Mouse (Mus musculus) kidney, postnatal 0 days (tissue): ENCODE results near the gene Tnip2. TPM values are rescaled to one million over a fixed set of nuclear protein-coding genes. Genes with fewer than 3 reads are reported as not detected.

Source experiments
- ATAC-seq: fragments of 200-750 bp; cut with Nextera tagmentation; replicated peaks from 2 replicates; pipeline ENCODE4 v1.8.0; 2017; ENCODE audit warnings: low read depth, moderate number of reproducible peaks, moderate TSS enrichment, moderate library complexity; ENCODE audit not compliant: low FRiP score
- DNase-seq: peaks from one replicate; pipeline ENCODE4 v3.0.0-alpha.2; 2016; ENCODE audit warnings: low spot score
- H3K27ac ChIP-seq: fragments of 300-500 bp; sonication (generic); 2 replicates; pipeline ENCODE4 v1.5.1; 2014; ENCODE audit warnings: mild to moderate bottlenecking
- H3K27me3 ChIP-seq: fragments of 300-500 bp; sonication (generic); 2 replicates; pipeline ENCODE4 v1.6.1; 2014; ENCODE audit warnings: low read length, mixed read lengths; ENCODE audit not compliant: insufficient read depth
- H3K36me3 ChIP-seq: fragments of 300-500 bp; sonication (generic); 2 replicates; pipeline ENCODE4 v1.6.1; 2014; ENCODE audit warnings: low read length, mixed read lengths; ENCODE audit not compliant: insufficient read depth
- H3K4me1 ChIP-seq: fragments of 300-500 bp; sonication (generic); replicated peaks from 2 replicates; pipeline ENCODE4 v1.6.1; 2014; ENCODE audit warnings: antibody characterized with exemption, low read length, mixed read lengths; ENCODE audit not compliant: insufficient read depth
- H3K4me2 ChIP-seq: fragments of 300-500 bp; sonication (generic); 2 replicates; pipeline ENCODE4 v1.6.1; 2014; ENCODE audit warnings: mild to moderate bottlenecking, low read length, moderate library complexity, mixed read lengths
- H3K4me3 ChIP-seq: fragments of 300-500 bp; sonication (generic); replicated peaks from 2 replicates; pipeline ENCODE4 v1.5.1; 2014; ENCODE audit warnings: low read depth, low read length
- H3K9ac ChIP-seq: fragments of 300-500 bp; sonication (generic); 2 replicates; pipeline ENCODE4 v1.6.1; 2014; ENCODE audit warnings: low read depth, low read length
- H3K9me3 ChIP-seq: fragments of 300-500 bp; sonication (generic); replicated peaks from 2 replicates; pipeline ENCODE4 v1.6.1; 2016; ENCODE audit warnings: low read length, inconsistent platforms, mixed read lengths
- CTCF ChIP-seq: IDR thresholded peaks from 2 replicates; pipeline ENCODE4 v1.5.1; 2016; ENCODE audit warnings: antibody characterized with exemption, low read depth, mild to moderate bottlenecking, moderate library complexity
- WGBS: fragments of 180-500 bp; shearing (Covaris S2); extraction: QIAGEN DNeasy Blood & Tissue Kit; methylation state at CpG from one replicate; pipeline ENCODE4 v1.1.7; 2014; 5-methylcytosine and 5-hydroxymethylcytosine counted together
- polyA plus RNA-seq: library from polyadenylated mRNA; unstranded; fragments of >200 nt; fragmentation: Nextera tagmentation; extraction: Ambion mirVana; gene quantifications from 2 replicates; pipeline ENCODE4 v1.2.1, GENCODE M21; 2015

The Tnip2 gene
- polyA plus RNA-seq, 1 experiment from 2014 or later = 16.5 TPM

DNA sequence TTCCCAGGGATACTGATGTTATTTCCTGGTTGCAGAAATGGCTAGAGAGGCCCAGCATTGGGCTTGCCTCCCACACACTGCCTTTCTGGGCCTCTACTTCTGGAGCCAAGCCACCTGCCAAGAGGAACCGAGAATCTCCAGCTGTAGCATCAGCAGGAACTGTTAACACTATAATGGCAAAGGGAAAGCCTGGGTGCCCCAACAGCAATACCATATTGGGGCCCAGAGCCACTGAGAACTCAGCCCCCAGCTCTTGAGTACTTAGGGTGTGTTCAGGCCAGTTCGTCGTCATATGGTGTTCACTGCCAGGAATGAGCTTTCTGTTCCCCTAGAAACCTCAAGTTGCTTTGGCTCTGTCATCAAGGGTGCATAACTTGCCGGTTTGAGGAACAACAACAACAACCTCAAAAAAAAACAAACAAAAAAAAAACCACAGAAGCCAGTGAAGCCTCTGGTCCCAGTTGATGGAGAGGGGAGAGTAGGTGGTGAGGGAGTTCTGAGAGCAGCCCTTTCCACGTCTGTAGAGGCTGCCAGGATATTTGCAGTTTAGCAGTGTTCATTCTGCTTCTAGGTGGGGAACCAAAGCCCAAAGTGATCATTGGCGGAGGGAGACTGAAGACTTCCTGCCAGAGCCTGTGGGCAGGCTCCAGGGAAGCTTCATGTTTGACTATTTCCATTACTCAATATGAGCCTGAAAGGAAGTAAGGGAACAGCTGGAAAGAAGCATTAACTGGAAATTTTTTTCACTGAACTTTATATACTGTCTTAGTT is 26.3 kb downstream of the Tnip2 start:
- no peak for TF ChIP-seq CTCF
- Histone ChIP-seq H3K27ac (no peak overlapping the region), H3K4me1 (no peaks in the 10 kb centered on the region; the same call in 1 of the 2 replicates), H3K9ac (no peak overlapping the region), H3K27me3 (no peaks in the 10 kb centered on the region), H3K36me3 (0 out of 2 replicates have a peak, but pooled peaks cover 2% of the 10 kb centered on the region), H3K4me3 (no peak overlapping the region), H3K4me2 (no peak overlapping the region), H3K9me3 (no peaks in the 10 kb centered on the region)
- 63% methylated on average over 6 of the region's 6 CpGs for WGBS
- no peak for ATAC-seq
- DNase-seq = peak; percentile 42

GRCm38 (mm10) chr5:34485731-34486130 is 28.1 kb downstream of the Tnip2 start:
- DNase-seq (no peak), ATAC-seq (no peak)
- H3K27me3 ChIP-seq = no peaks in the 10 kb centered on the region
- H3K9ac ChIP-seq = no peak overlapping the region
- no peak for TF ChIP-seq CTCF
- H3K36me3 ChIP-seq = 0 out of 2 replicates have a peak, but pooled peaks cover 2% of the 10 kb centered on the region
- 92% methylated on average over 15 of the region's 15 CpGs for WGBS
- no peak overlapping the region for H3K27ac ChIP-seq
- H3K9me3 ChIP-seq = no peaks in the 10 kb centered on the region
- no peak overlapping the region for H3K4me3 ChIP-seq
- no peaks in the 10 kb centered on the region; the same call in 1 of the 2 replicates for H3K4me1 ChIP-seq
- H3K4me2 ChIP-seq = no peak overlapping the region

- Histone ChIP-seq H3K27me3 (no peaks in the 10 kb centered on the region), H3K4me3 (no peak overlapping the region), H3K27ac (no peak overlapping the region), H3K9me3 (no peaks in the 10 kb centered on the region), H3K4me1 (no peaks in the 10 kb centered on the region), H3K36me3 (peaks cover 19% of the 10 kb centered on the region), H3K9ac (no peak overlapping the region), H3K4me2 (no peak overlapping the region)
- no peak for ATAC-seq
- peak; percentile 30; the same call in 1 of the 2 replicates for TF ChIP-seq CTCF
- DNase-seq = no peak
- 79% methylated on average over 3 of the region's 3 CpGs for WGBS
Measured at GRCm38 (mm10) chr5:34480926-34481325, 32.9 kb downstream of the Tnip2 start.

DNA sequence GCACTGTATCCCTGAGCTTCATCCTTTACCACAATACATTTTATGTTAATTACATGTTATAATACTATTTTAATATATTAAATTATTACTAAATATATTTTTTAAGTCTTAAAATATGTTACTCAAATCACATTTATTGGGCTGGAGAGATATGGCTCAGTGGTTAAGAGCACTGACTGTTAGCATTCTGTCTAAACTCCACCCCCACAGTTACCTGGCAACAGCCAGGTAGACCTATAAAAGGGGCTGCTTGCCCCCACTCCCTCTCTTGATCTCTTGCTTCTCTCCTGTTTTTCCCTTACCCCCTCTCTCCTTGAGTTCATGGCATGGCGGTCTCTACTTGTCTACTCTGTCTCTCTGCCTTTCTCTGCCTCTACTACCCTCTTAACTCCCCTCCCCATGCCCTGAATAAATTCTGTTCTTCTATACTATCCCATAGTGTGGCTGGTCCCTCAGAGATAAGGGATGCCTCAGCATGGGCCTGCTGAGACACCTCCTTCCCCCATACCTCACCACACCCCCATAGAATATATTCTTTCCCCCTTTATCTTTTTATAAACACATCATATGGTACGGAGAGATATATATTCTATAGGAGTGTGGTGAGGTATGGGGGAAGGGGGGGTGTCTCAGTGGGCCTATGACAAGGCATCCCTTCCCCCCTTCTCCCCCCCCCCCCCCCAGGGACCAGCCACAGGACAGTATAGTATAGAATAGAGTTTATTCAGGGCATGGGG is 45.6 kb downstream of the Tnip2 start:
- TF ChIP-seq CTCF = no peak
- DNase-seq (no peak), ATAC-seq (0 out of 2 replicates have a peak, but pooled peaks have one; percentile 17)
- H3K27ac ChIP-seq = no peak overlapping the region
- no peaks in the 10 kb centered on the region for H3K27me3 ChIP-seq
- peaks cover 38% of the 10 kb centered on the region; the same call in 1 of the 2 replicates for H3K36me3 ChIP-seq
- 100% methylated on average over 2 of the region's 2 CpGs for WGBS
- no peak overlapping the region for H3K9ac ChIP-seq
- no peak overlapping the region for H3K4me2 ChIP-seq
- no peaks in the 10 kb centered on the region for H3K9me3 ChIP-seq
- H3K4me1 ChIP-seq = no peaks in the 10 kb centered on the region
- H3K4me3 ChIP-seq = no peak overlapping the region

- H3K4me2 ChIP-seq = no peak overlapping the region
- no peak for ATAC-seq
- H3K4me1 ChIP-seq = no peaks in the 10 kb centered on the region
- no peak for TF ChIP-seq CTCF
- DNase-seq = no peak
- peaks cover 43% of the 10 kb centered on the region; the same call in 1 of the 2 replicates for H3K36me3 ChIP-seq
- H3K27ac ChIP-seq = no peak overlapping the region
- H3K9me3 ChIP-seq = no peaks in the 10 kb centered on the region
- H3K27me3 ChIP-seq = no peaks in the 10 kb centered on the region
- WGBS = 96% methylated on average over 2 of the region's 2 CpGs
- no peak overlapping the region for H3K4me3 ChIP-seq
- H3K9ac ChIP-seq = no peak overlapping the region
Measured at GRCm38 (mm10) chr5:34466648-34467047, 47.1 kb downstream of the Tnip2 start.

DNA sequence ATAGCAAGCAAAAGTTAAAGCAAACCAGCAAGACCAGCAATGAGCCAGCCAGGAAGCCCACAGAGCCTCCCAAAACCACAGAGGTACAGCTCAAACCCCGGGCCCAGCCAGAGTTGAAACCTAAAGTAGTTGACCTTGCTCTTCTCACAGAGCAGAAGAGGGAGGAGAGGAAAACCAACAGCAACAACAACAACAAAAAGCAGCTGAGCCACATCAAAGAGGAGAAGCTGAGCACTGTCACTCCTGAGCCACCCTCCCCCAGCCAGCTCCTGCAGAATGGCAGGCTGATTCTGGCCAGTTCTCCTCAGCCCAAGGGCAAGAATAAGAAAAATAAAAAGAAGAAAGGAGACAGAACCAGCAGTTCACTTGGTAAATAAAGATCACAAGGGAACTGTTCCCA is 47.7 kb downstream of the Tnip2 start:
- no peak overlapping the region for H3K4me2 ChIP-seq
- H3K27me3 ChIP-seq = no peaks in the 10 kb centered on the region
- no peak for TF ChIP-seq CTCF
- peaks cover 49% of the 10 kb centered on the region for H3K36me3 ChIP-seq
- H3K9me3 ChIP-seq = no peaks in the 10 kb centered on the region
- no peak overlapping the region for H3K9ac ChIP-seq
- H3K4me1 ChIP-seq = no peaks in the 10 kb centered on the region
- H3K27ac ChIP-seq = no peak overlapping the region
- DNase-seq = peak; percentile 20
- no peak overlapping the region for H3K4me3 ChIP-seq
- 52% methylated on average over 1 of the region's 1 CpGs for WGBS
- ATAC-seq = no peak
